Mouse (Mus musculus): ENCODE measurements at regions not wholly inside any gene's neighbourhood (a gene's known extent, or its start where the extent isn't known, plus 50 kb on each side); places are given as distances from the start of the nearest gene placed in this dataset.

- no peaks in the 10 kb centered on the region for H3K27me3 ChIP-seq (ENCODE audit: insufficient read depth, low read length)
- no peaks in the 10 kb centered on the region for H3K36me3 ChIP-seq (ENCODE audit: insufficient read depth)
- ATAC-seq (ENCODE audit: insufficient read depth) = no peak
- no peaks in the 10 kb centered on the region; the same call in 1 of the 2 replicates for H3K4me1 ChIP-seq (ENCODE audit: insufficient read depth)
- no peak for TF ChIP-seq CTCF (IDR thresholded peaks at IDR 0.05; ENCODE audit: low read depth)
- no peak overlapping the region for H3K4me2 ChIP-seq
- H3K4me3 ChIP-seq (ENCODE audit: low read depth, low read length) = no peak overlapping the region
- H3K27ac ChIP-seq (ENCODE audit: low read depth) = no peak overlapping the region
- no peak overlapping the region for H3K9ac ChIP-seq
- no peak for DNase-seq
- no peaks in the 10 kb centered on the region for H3K9me3 ChIP-seq (ENCODE audit: low read depth, low read length)
- 60% methylated on average over 5 of the region's 5 CpGs for WGBS
Observed at GRCm38 (mm10) chr16:30778945-30779344, 179.4 kb downstream of the Fam43a start.

- H3K36me3 ChIP-seq (ENCODE audit: insufficient read depth) = no peaks in the 10 kb centered on the region
- no peak for TF ChIP-seq CTCF (IDR thresholded peaks at IDR 0.05; ENCODE audit: low read depth)
- no peak overlapping the region for H3K9ac ChIP-seq
- ATAC-seq (ENCODE audit: insufficient read depth) (no peak), DNase-seq (no peak)
- no peaks in the 10 kb centered on the region for H3K27me3 ChIP-seq (ENCODE audit: insufficient read depth, low read length)
- WGBS = 93% methylated on average over 5 of the region's 5 CpGs
- H3K27ac ChIP-seq (ENCODE audit: low read depth) = no peak overlapping the region
- peaks cover 14% of the 10 kb centered on the region for H3K4me1 ChIP-seq (ENCODE audit: insufficient read depth)
- no peaks in the 10 kb centered on the region for H3K9me3 ChIP-seq (ENCODE audit: low read depth, low read length)
- H3K4me2 ChIP-seq = no peak overlapping the region
- no peak overlapping the region for H3K4me3 ChIP-seq (ENCODE audit: low read depth, low read length)
Observed at GRCm38 (mm10) chr16:30784261-30784660, 184.7 kb downstream of the Fam43a start.

- TF ChIP-seq CTCF (IDR thresholded peaks at IDR 0.05; ENCODE audit: low read depth) = no peak
- H3K36me3 ChIP-seq (ENCODE audit: insufficient read depth) = no peaks in the 10 kb centered on the region
- WGBS = 68% methylated on average over 1 of the region's 1 CpGs
- no peak for ATAC-seq (ENCODE audit: insufficient read depth)
- no peak overlapping the region for H3K27ac ChIP-seq (ENCODE audit: low read depth)
- H3K27me3 ChIP-seq (ENCODE audit: insufficient read depth, low read length) = no peaks in the 10 kb centered on the region
- DNase-seq = no peak
- H3K9me3 ChIP-seq (ENCODE audit: low read depth, low read length) = no peaks in the 10 kb centered on the region
- peaks cover 20% of the 10 kb centered on the region for H3K4me1 ChIP-seq (ENCODE audit: insufficient read depth)
- H3K9ac ChIP-seq = no peak overlapping the region
- no peak overlapping the region for H3K4me3 ChIP-seq (ENCODE audit: low read depth, low read length)
- no peak overlapping the region for H3K4me2 ChIP-seq
Observed at GRCm38 (mm10) chr16:30784949-30785348, 185.4 kb downstream of the Fam43a start.

- TF ChIP-seq CTCF (IDR thresholded peaks at IDR 0.05; ENCODE audit: low read depth) = no peak
- no peaks in the 10 kb centered on the region for H3K36me3 ChIP-seq (ENCODE audit: insufficient read depth)
- 83% methylated on average over 3 of the region's 3 CpGs for WGBS
- no peak for DNase-seq
- H3K9me3 ChIP-seq (ENCODE audit: low read depth, low read length) = no peaks in the 10 kb centered on the region
- no peak for ATAC-seq (ENCODE audit: insufficient read depth)
- peaks cover 32% of the 10 kb centered on the region for H3K4me1 ChIP-seq (ENCODE audit: insufficient read depth)
- no peak overlapping the region for H3K9ac ChIP-seq
- no peak overlapping the region for H3K4me3 ChIP-seq (ENCODE audit: low read depth, low read length)
- H3K4me2 ChIP-seq = no peak overlapping the region
- no peaks in the 10 kb centered on the region for H3K27me3 ChIP-seq (ENCODE audit: insufficient read depth, low read length)
- H3K27ac ChIP-seq (ENCODE audit: low read depth) = no peak overlapping the region
Observed at GRCm38 (mm10) chr16:30786060-30786459, 186.5 kb downstream of the Fam43a start.

GRCm38 (mm10) chr16:30787351-30787750, 187.8 kb downstream of the Fam43a start:
- Histone ChIP-seq H3K36me3 (ENCODE audit: insufficient read depth) (no peaks in the 10 kb centered on the region), H3K4me3 (ENCODE audit: low read depth, low read length) (no peak overlapping the region), H3K9me3 (ENCODE audit: low read depth, low read length) (no peaks in the 10 kb centered on the region), H3K27ac (ENCODE audit: low read depth) (no peak overlapping the region), H3K4me1 (ENCODE audit: insufficient read depth) (peaks cover 35% of the 10 kb centered on the region), H3K9ac (no peak overlapping the region), H3K27me3 (ENCODE audit: insufficient read depth, low read length) (no peaks in the 10 kb centered on the region), H3K4me2 (no peak overlapping the region)
- WGBS = 83% methylated on average over 1 of the region's 1 CpGs
- no peak for TF ChIP-seq CTCF (IDR thresholded peaks at IDR 0.05; ENCODE audit: low read depth)
- DNase-seq (no peak), ATAC-seq (ENCODE audit: insufficient read depth) (no peak)

GRCm38 (mm10) chr16:30788321-30788781, 188.8 kb downstream of the Fam43a start:
- H3K9ac ChIP-seq = no peak overlapping the region
- no peak for TF ChIP-seq CTCF (IDR thresholded peaks at IDR 0.05; ENCODE audit: low read depth)
- H3K4me3 ChIP-seq (ENCODE audit: low read depth, low read length) = no peak overlapping the region
- H3K27ac ChIP-seq (ENCODE audit: low read depth) = peak overlapping the region; percentile 95; the same call in 1 of the 2 replicates
- ATAC-seq (ENCODE audit: insufficient read depth) (no peak), DNase-seq (peak; percentile 44)
- no peaks in the 10 kb centered on the region for H3K9me3 ChIP-seq (ENCODE audit: low read depth, low read length)
- H3K27me3 ChIP-seq (ENCODE audit: insufficient read depth, low read length) = no peaks in the 10 kb centered on the region
- H3K36me3 ChIP-seq (ENCODE audit: insufficient read depth) = no peaks in the 10 kb centered on the region
- no peak overlapping the region for H3K4me2 ChIP-seq
- 41% methylated on average over 11 of the region's 11 CpGs for WGBS
- peaks cover 40% of the 10 kb centered on the region for H3K4me1 ChIP-seq (ENCODE audit: insufficient read depth)

- ATAC-seq (ENCODE audit: insufficient read depth) (no peak), DNase-seq (peak; percentile 29)
- Histone ChIP-seq H3K36me3 (ENCODE audit: insufficient read depth) (no peaks in the 10 kb centered on the region), H3K9ac (no peak overlapping the region), H3K27ac (ENCODE audit: low read depth) (peak overlapping the region; percentile 95), H3K27me3 (ENCODE audit: insufficient read depth, low read length) (no peaks in the 10 kb centered on the region), H3K4me3 (ENCODE audit: low read depth, low read length) (no peak overlapping the region), H3K4me1 (ENCODE audit: insufficient read depth) (peaks cover 40% of the 10 kb centered on the region), H3K4me2 (no peak overlapping the region), H3K9me3 (ENCODE audit: low read depth, low read length) (no peaks in the 10 kb centered on the region)
- no peak for TF ChIP-seq CTCF (IDR thresholded peaks at IDR 0.05; ENCODE audit: low read depth)
- WGBS = 75% methylated on average over 15 of the region's 15 CpGs
Observed at GRCm38 (mm10) chr16:30788944-30789781, 189.6 kb downstream of the Fam43a start.

Measured in lung, embryonic 14.5 days (tissue).